Mouse (Mus musculus) spleen, embryonic (tissue): ENCODE measurements around the gene Fam90a1a.
"Not testable (repeated sequence)": the region's sequence is repeated elsewhere in the genome, so short reads cannot be mapped to it uniquely, and the experiment has no call there.

Experiments
- CTCF ChIA-PET: fragments of 350-600 bp; sonication (Branson Sonifier 250); formaldehyde crosslinking; loops from one replicate; lab custom pipeline; 2022; lab: Charles Lee

Fam90a1a gene

GRCm38 (mm10) chr8:21958414-21958813 lies at the start of gene Fam90a1a:
Gene Fam90a1a, plus strand, starts transcription at chr8:21958714.
- CTCF ChIA-PET = no interaction called here

- CTCF ChIA-PET = no interaction called here
Observed at GRCm38 (mm10) chr8:21911931-21912330, 46.6 kb upstream of the Fam90a1a start.

GRCm38 (mm10) chr8:21912554-21912953 lies 46.0 kb upstream of the Fam90a1a start:
- CTCF ChIA-PET = no interaction called here

- CTCF ChIA-PET = no interaction called here
Observed at GRCm38 (mm10) chr8:21915625-21916024, 42.9 kb upstream of the Fam90a1a start.

DNA sequence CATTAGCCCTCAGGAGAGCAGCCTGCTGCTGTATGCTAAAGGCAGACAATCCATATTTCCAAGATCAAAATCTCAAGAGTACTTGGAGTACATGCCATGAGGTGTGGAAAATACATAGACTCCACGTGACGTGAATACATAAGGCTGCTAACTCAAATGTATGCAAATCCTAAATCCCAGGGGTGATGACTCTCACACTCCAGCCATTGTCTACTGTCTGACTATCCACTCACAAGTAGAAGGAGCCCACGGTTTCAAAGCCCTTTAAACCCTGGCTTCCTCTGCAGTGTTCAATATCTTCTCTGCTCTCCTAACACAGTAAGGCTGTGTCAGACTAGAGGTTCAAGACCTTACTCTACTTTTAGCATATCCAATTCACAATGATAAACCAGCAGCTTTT lies 27.8 kb upstream of the Fam90a1a start:
- CTCF ChIA-PET = not testable (repeated sequence)

GRCm38 (mm10) chr8:21932610-21933009 lies 25.9 kb upstream of the Fam90a1a start, which contains the start of gene Defb15:
Gene Defb15, minus strand, starts transcription at chr8:21932710.
- CTCF ChIA-PET = no interaction called here

DNA sequence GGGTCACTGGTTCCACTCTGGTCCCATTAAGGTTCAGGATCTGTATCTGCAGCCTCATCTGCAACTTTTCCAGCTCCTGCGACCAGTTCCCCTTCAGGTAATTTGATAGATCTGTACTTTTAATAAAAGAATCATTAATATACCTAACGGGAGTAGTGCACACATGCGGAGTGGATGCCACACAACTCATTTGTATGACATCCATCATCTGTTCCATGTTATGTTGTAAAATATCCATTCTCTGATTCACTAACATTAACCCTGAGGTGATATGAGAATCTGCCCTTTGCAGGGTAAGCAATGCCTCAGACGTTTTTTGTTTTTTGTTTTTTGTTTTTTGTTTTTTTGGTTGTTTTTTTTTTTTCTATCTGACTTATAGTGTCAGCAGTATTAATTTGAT lies 20.5 kb upstream of the Fam90a1a start, which contains the start of gene Defb35:
TSS of gene Defb35 (plus strand) at position 301 of the 400 bp plus-strand sequence.
- CTCF ChIA-PET = not testable (repeated sequence)

- CTCF ChIA-PET = no interaction called here
Observed at GRCm38 (mm10) chr8:21946462-21946861, 12.1 kb upstream of the Fam90a1a start, which contains the start of gene Defb13. Gene Defb13, plus strand, starts transcription at chr8:21946762.

GRCm38 (mm10) chr8:21947311-21948017 lies 11.1 kb upstream of the Fam90a1a start:
- CTCF ChIA-PET = no interaction called here

- CTCF ChIA-PET = no interaction called here
Observed at GRCm38 (mm10) chr8:21955321-21955720, 3.2 kb upstream of the Fam90a1a start.

DNA sequence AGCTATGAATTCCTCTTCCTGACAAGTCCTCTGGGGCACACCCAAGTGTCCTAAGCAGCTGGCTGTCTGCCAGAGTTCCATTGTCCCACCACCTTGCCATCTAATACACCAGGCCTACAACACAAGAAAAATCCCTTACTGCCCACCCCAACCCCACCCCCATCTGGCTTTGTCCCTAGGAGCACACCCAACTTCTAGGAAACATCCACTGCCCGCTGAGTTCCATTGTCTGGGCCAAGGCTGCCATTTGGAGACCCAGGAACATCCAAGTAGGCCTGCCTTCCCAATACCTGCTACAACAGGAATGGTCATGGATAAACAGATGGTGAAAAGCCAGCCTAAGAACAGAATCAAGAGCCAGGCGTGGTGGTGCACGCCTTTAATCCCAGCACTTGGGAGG lies 2.2 kb upstream of the Fam90a1a start:
- CTCF ChIA-PET = no interaction called here

DNA sequence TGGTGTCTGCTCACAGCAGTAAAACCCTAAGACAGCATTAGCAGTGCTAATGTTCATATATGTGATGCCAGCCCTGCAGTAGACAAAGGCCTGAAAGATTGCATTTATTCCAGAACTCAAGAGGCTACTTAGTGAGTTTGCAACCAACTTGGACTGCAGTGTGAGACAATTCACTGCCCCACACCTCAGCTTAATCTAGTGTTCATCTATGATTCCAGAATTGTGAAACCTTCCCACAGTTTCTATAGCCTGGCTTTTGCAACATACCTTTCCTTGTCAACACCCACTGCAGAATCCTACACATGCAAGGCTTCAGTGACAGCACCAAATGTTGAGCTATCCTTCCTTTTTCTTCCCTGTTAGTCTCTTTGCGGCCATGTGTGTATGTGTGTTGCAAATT lies 8.1 kb downstream of the Fam90a1a start:
- CTCF ChIA-PET = no interaction called here

- CTCF ChIA-PET = no interaction called here
Observed at GRCm38 (mm10) chr8:21969475-21969874, 11.0 kb downstream of the Fam90a1a start, which contains the start of gene Ccdc70. Gene Ccdc70, plus strand, starts transcription at chr8:21969775.

- CTCF ChIA-PET = no interaction called here
Observed at GRCm38 (mm10) chr8:21978193-21978592, 19.7 kb downstream of the Fam90a1a start.

GRCm38 (mm10) chr8:21981664-21982337 lies 23.3 kb downstream of the Fam90a1a start:
- CTCF ChIA-PET = no interaction called here

DNA sequence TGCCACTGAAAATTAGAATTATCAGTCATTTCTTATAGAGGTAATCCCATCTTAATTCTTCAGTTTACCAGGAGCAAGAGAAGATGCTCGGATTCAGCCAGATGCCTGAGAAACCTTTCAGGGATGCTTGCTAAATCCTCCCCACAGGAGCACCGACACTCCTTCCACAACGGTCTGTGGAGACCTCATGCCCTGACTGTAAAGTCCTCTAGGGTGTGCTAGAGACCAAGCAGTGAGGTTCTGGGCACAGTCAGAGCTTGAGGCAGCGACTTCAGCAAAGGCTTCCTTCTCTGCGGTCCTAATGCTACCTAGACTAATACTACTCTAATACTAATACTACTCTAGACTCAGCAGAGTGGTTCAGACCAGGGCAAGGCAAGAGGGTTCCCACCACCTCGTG lies 33.7 kb downstream of the Fam90a1a start:
- CTCF ChIA-PET = no interaction called here

- CTCF ChIA-PET = interaction anchor here (0.6 kb wide), 1 partner anchor 34 kb away, joined by 3 read pairs; no protein-coding TSS in a partner anchor
Observed at GRCm38 (mm10) chr8:21995181-21995580, 36.7 kb downstream of the Fam90a1a start.

DNA sequence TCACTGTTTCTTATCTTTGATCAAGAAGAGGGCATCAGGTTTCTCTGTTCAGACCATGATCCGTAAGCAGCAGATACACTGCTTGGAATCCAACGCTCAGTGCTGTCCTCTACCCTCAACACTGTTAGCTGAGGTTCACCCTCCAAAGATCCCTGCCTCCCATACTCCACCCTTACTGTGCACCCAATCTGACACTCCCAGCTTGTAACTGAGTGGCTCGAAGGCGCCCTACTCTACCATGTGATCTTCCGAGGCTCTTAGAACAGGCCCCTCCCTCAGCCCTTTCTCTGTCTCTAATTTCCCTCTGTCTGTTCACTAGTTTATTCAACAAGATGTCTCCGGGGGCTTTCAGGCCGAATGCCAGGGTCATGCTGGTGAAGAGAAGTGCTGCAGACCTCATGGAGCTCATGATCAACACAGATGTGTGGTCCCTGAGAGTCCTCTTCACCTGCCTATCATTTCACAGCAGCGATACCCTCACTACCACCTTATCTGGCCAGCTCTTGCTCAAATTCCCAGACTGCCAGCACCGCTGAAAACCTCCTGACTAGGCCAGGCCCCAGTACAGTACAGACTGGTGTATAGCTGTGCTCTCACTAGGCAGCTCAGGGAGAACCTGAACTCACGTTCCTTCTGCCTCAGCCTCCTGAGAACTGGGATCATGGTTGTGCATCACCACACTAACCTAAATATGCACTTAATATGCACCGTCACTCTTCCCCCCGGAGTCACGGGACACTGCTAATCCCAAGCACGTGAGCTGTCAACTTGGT lies 46.4 kb downstream of the Fam90a1a start:
- CTCF ChIA-PET = no interaction called here

DNA sequence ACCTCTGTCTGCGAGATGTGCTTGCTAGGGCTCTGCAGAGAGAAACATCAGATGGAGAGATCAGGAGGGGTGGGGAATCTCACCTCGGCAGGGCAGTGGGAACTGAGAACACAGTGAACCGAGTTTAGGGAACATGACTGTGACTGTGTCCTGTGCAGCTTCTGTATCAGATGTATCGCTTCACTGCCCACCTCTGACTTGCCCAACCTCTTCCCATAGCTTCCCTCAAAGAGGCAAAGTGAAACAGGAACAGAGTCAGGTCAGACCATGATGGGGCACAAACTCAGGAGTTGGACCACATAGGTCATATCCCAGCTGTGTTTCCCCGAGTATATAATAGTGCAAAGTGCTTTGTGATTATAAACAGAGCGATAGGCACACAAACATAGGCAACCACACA lies 47.9 kb downstream of the Fam90a1a start:
- CTCF ChIA-PET = no interaction called here

- CTCF ChIA-PET = no interaction called here
Observed at GRCm38 (mm10) chr8:22009403-22009802, 50.9 kb downstream of the Fam90a1a start.

DNA sequence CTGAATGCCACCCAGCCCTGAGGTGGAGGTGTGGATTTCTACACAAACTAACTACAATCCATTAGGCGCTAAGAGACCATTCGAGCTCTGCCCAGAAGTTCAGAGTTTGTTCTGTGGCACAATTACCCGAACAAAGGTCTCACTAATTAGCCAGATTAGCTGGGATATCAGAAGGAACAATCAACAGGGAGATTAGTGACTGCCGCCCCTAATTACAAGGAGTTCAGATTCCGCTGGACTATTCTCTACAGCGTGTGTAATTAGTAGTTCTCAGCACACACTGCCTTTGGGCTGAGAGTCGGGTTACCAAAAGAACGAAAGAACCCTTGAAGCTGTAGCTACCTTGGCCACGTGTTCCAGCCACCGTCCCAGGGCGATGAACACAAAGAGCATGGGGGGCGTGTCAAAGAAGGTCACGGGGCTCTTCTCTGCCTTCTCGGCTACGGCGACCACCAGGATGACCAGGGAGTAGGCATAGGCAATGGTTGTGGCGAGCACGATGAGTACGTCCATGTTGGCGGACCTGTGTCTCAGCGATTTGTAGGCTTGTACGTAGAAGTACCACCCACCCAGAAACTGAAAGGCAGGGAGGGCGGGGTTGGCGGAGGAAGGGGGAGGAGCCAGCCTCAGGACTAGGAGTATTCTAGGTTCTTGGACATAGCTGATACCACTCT lies 54.7 kb downstream of the Fam90a1a start:
- CTCF ChIA-PET = no interaction called here
